Mouse (Mus musculus): ENCODE results near the gene Ucp1.

Gene Ucp1

DNA sequence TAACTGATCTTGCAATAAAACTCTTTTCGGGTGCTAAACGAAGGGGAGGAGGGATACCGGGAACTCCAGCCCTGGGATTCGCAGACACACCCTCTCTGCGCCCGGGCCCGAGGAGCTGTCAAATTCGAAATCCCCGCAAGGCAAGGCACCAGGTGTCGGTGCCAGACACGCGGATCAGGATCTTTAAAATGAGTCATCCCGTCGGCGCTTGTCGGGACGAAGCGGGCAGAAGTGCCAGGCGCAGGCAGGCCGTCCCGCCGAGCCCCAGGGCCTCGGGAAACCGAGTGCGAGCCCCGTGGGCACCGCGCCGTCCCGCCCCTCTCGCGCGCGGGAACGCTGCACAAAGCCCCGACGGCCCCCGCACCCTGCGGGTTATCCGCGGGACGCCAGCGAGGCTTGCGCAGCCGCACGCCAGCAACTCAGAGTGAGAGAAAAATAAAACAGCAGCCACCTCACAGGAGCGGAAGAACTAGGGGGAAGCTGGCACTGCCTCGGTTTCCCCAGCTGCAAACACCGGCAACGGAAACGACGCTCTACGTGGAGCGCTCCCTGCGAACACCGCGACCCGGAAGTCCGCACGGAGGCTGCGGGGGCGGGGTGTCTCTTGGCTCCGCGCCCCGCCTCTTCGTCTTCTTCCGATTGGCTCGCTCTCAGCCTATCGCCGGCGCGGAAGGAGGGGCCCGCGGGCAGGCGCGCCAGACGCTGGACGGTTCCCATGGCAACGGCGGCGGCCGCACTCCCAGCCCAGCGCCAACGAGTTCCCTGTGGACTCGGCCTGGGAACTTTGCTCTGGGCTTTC, 41.9 kb downstream of the Ucp1 start, which contains the start of gene Elmod2:
Elmod2 (minus strand) TSS at position 588 of the 799 bp plus-strand sequence.
- DNase-seq (ENCODE audit: low read depth, low spot score): peak; percentile 92

DNA sequence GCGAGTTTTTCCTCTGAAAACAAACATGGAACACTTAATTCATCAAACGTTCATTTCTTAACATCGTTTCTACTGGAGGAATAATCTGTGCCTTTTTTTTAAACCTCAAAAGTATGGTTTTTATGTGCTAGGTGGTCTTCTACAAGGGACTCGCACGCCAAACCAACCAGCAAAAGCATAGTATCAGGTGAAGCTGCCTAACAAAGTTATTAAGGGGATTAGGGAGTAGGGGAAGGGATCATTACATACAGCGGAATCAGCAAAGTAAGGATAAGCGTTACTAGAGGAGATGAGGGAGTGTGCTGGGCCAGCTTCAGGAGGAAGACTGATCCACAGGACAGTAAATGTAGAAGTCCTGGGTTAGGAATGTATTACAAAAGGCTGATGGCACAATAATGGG, 42.7 kb downstream of the Ucp1 start:
- DNase-seq (ENCODE audit: low read depth, low spot score): peak; percentile 23

- DNase-seq (ENCODE audit: low read depth, low spot score): no peak
These were observed 51.9 kb downstream of the Ucp1 start for GRCm38 (mm10) chr8:83342076-83342475.

DNA sequence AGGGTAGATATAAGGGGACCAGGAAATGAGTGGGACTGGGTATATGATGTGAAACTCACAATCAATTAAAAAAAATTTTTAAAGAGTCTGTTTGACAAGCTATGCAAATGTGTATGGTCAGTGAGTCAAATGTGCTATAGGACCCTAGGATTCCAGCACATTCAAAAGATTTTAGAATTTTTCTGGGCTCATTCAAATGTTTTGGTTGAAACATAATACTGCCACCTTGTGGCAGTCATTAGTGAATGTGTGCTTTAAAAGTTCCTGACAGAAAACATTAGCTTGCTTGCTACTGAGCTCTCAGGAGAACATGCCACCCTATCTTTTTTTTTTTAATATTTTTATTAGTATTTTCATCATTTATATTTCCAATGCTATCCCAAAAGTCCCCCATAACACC, 52.5 kb downstream of the Ucp1 start:
- DNase-seq (ENCODE audit: low read depth, low spot score): peak; percentile 29

Measured in retina, postnatal 7 days (tissue).